Mouse (Mus musculus) E14TG2a.4 (cell line): ENCODE results near the gene A4gnt.
A peak's percentile ranks its signal among the peaks of the same experiment; 100 is the strongest.

ENCODE experiments used
- H3K27me3 ChIP-seq: 2 replicates; pipeline ENCODE4 v1.6.1; 2014; ENCODE audit warnings: low read length, control low read depth; ENCODE audit not compliant: insufficient read depth
- H3K36me3 ChIP-seq: 2 replicates; pipeline ENCODE4 v1.6.1; 2014; ENCODE audit warnings: low read length, control low read depth; ENCODE audit not compliant: insufficient read depth
- H3K4me1 ChIP-seq: replicated peaks from 2 replicates; pipeline ENCODE4 v1.6.1; 2014; ENCODE audit warnings: low read depth, low read length, control low read depth
- H3K4me3 ChIP-seq: replicated peaks from 2 replicates; pipeline ENCODE4 v1.5.1; 2014; ENCODE audit warnings: mild to moderate bottlenecking, low read length
- H3K9me3 ChIP-seq: 2 replicates; pipeline ENCODE4 v1.6.1; 2014; ENCODE audit warnings: low read length, control low read depth
- CTCF ChIP-seq: conservative IDR thresholded peaks from 2 replicates; pipeline ENCODE4 v1.5.1; 2014; ENCODE audit warnings: low read length
- NANOG ChIP-seq: IDR thresholded peaks from 2 replicates; pipeline ENCODE4 v1.6.1; 2014; ENCODE audit warnings: borderline replicate concordance, low read length, mixed read lengths
- POU5F1 ChIP-seq: IDR thresholded peaks from 2 replicates; pipeline ENCODE4 v1.6.1; 2014; ENCODE audit warnings: low read length, borderline replicate concordance

A4gnt gene

GRCm38 (mm10) chr9:99629281-99630011 lies 17.1 kb downstream of the A4gnt start, which contains the start of gene Dzip1l:
Gene Dzip1l (plus strand): TSS chr9:99629496.
- Histone ChIP-seq H3K9me3 (no peaks in the 10 kb centered on the region), H3K4me1 (peaks cover 16% of the 10 kb centered on the region), H3K36me3 (no peaks in the 10 kb centered on the region), H3K4me3 (peak within 1 kb of the TSS; percentile 79), H3K27me3 (peaks cover 37% of the 10 kb centered on the region)
- TF ChIP-seq NANOG (no peak), POU5F1 (no peak), CTCF (no peak)

- Histone ChIP-seq H3K9me3 (no peaks in the 10 kb centered on the region), H3K4me3 (peak overlapping the region; percentile 79), H3K36me3 (no peaks in the 10 kb centered on the region), H3K27me3 (peaks cover 37% of the 10 kb centered on the region), H3K4me1 (peaks cover 16% of the 10 kb centered on the region)
- TF ChIP-seq CTCF (no peak), NANOG (no peak), POU5F1 (no peak)
These were observed 17.8 kb downstream of the A4gnt start for GRCm38 (mm10) chr9:99630071-99630470.

GRCm38 (mm10) chr9:99630528-99631125 lies 18.3 kb downstream of the A4gnt start:
- H3K4me1 ChIP-seq = peaks cover 16% of the 10 kb centered on the region
- H3K27me3 ChIP-seq = peaks cover 37% of the 10 kb centered on the region
- TF ChIP-seq CTCF = no peak
- TF ChIP-seq POU5F1 = no peak
- TF ChIP-seq NANOG = no peak
- H3K9me3 ChIP-seq = no peaks in the 10 kb centered on the region
- H3K36me3 ChIP-seq = no peaks in the 10 kb centered on the region
- peak overlapping the region; percentile 79 for H3K4me3 ChIP-seq

GRCm38 (mm10) chr9:99631781-99632180 lies 19.5 kb downstream of the A4gnt start:
- TF ChIP-seq NANOG (no peak), CTCF (no peak), POU5F1 (no peak)
- H3K4me1 ChIP-seq = peaks cover 16% of the 10 kb centered on the region
- H3K4me3 ChIP-seq = no peak overlapping the region
- no peaks in the 10 kb centered on the region for H3K9me3 ChIP-seq
- peaks cover 37% of the 10 kb centered on the region for H3K27me3 ChIP-seq
- H3K36me3 ChIP-seq = no peaks in the 10 kb centered on the region

GRCm38 (mm10) chr9:99632264-99632663 lies 20.0 kb downstream of the A4gnt start:
- Histone ChIP-seq H3K4me1 (peaks cover 20% of the 10 kb centered on the region), H3K9me3 (no peaks in the 10 kb centered on the region), H3K27me3 (peaks cover 37% of the 10 kb centered on the region), H3K4me3 (no peak overlapping the region), H3K36me3 (no peaks in the 10 kb centered on the region)
- no peak for TF ChIP-seq CTCF

GRCm38 (mm10) chr9:99636776-99637175 lies 24.5 kb downstream of the A4gnt start:
- Histone ChIP-seq H3K27me3 (peaks cover 4% of the 10 kb centered on the region; the same call in 1 of the 2 replicates), H3K4me1 (peaks cover 9% of the 10 kb centered on the region; the same call in 1 of the 2 replicates), H3K4me3 (no peak overlapping the region), H3K9me3 (no peaks in the 10 kb centered on the region), H3K36me3 (peaks cover 7% of the 10 kb centered on the region)
- TF ChIP-seq NANOG = no peak
- no peak for TF ChIP-seq CTCF
- TF ChIP-seq POU5F1 = no peak

- peaks cover 2% of the 10 kb centered on the region; the same call in 1 of the 2 replicates for H3K27me3 ChIP-seq
These were observed 24.9 kb downstream of the A4gnt start for GRCm38 (mm10) chr9:99637227-99637626.

GRCm38 (mm10) chr9:99637736-99638135 lies 25.4 kb downstream of the A4gnt start:
- no peaks in the 10 kb centered on the region for H3K9me3 ChIP-seq
- peak overlapping the region; percentile 51 for H3K4me3 ChIP-seq
- H3K27me3 ChIP-seq = no peaks in the 10 kb centered on the region
- peaks cover 7% of the 10 kb centered on the region for H3K36me3 ChIP-seq
- peaks cover 9% of the 10 kb centered on the region; the same call in 1 of the 2 replicates for H3K4me1 ChIP-seq
- TF ChIP-seq POU5F1 (no peak), NANOG (no peak), CTCF (no peak)

More at GRCm38 (mm10) chr9:99637227-99637626, 24.9 kb downstream of the A4gnt start:
- Histone ChIP-seq H3K36me3 (peaks cover 7% of the 10 kb centered on the region), H3K9me3 (no peaks in the 10 kb centered on the region), H3K4me1 (peaks cover 9% of the 10 kb centered on the region; the same call in 1 of the 2 replicates), H3K4me3 (peak overlapping the region; percentile 51)
- TF ChIP-seq POU5F1 (no peak), NANOG (no peak), CTCF (no peak)

- Histone ChIP-seq H3K4me3 (no peak overlapping the region), H3K9me3 (no peaks in the 10 kb centered on the region), H3K27me3 (no peaks in the 10 kb centered on the region), H3K4me1 (peaks cover 9% of the 10 kb centered on the region; the same call in 1 of the 2 replicates), H3K36me3 (peaks cover 9% of the 10 kb centered on the region)
- TF ChIP-seq CTCF = no peak
- TF ChIP-seq NANOG = no peak
- TF ChIP-seq POU5F1 = no peak
These were observed 27.7 kb downstream of the A4gnt start for GRCm38 (mm10) chr9:99639957-99640356.
